ENCODE assay signal across 9 mouse cellular contexts in genomic region chr13:46534171-46534968, GRCm38 (mm10). TPM values are rescaled to one million over a fixed set of nuclear protein-coding genes. Genes with fewer than 3 reads are reported as not detected.
DNase-seq lines count a peak whose midpoint lies in the region; ATAC-seq and TF ChIP-seq lines count a peak whose summit lies in the region.
"Had no signal": no experiment of that assay in that cellular context is flagged by ENCODE, and none has a peak within 500 bp of the region (broad histone marks: within the 10 kb centered on the region; RNA-seq: fewer than 3 reads in every experiment).

No protein-coding gene starts in this region.

- no peak overlapping the region for H3K9ac ChIP-seq in kidney, embryonic 15.5 days
- H3K9ac ChIP-seq in forebrain, embryonic 14.5 days (ENCODE audit: low read length), result no peak overlapping the region
- H3K9ac ChIP-seq in limb, embryonic 13.5 days, result 0 out of 2 replicates have a peak overlapping the region, but pooled peaks have one; percentile 39

- no peaks in the 10 kb centered on the region for H3K27me3 ChIP-seq in kidney, embryonic 15.5 days
- H3K27me3 ChIP-seq in forebrain, embryonic 14.5 days (replicated peaks; ENCODE audit: control insufficient read depth, insufficient read depth, low read length), result no peaks in the 10 kb centered on the region; the same call in 1 of the 2 replicates
- no peaks in the 10 kb centered on the region for H3K27me3 ChIP-seq in limb, embryonic 13.5 days
- no peaks in the 10 kb centered on the region for H3K27me3 ChIP-seq in kidney, adult 2 months (replicated peaks; ENCODE audit: control insufficient read depth, insufficient read depth, low read length)
- H3K27me3 ChIP-seq: megakaryocyte, embryonic 14.5 days had no signal

- peak overlapping the region; percentile 37; the same call in 1 of the 2 replicates for H3K27ac ChIP-seq in kidney, embryonic 15.5 days
- peak overlapping the region; percentile 3; the same call in 1 of the 2 replicates for H3K27ac ChIP-seq in forebrain, embryonic 14.5 days (ENCODE audit: low read depth, low read length)
- H3K27ac ChIP-seq in limb, embryonic 13.5 days, result no peak overlapping the region
- H3K27ac ChIP-seq in kidney, adult 2 months (ENCODE audit: insufficient read depth, low read depth, low read length), result no peak overlapping the region

- peaks cover 22% of the 10 kb centered on the region for H3K4me1 ChIP-seq in kidney, embryonic 15.5 days
- peaks cover 17% of the 10 kb centered on the region; the same call in 1 of the 2 replicates for H3K4me1 ChIP-seq in forebrain, embryonic 14.5 days (ENCODE audit: control insufficient read depth, insufficient read depth, low read length)
- H3K4me1 ChIP-seq in limb, embryonic 13.5 days, result peaks cover 10% of the 10 kb centered on the region
- no peaks in the 10 kb centered on the region for H3K4me1 ChIP-seq in kidney, adult 2 months (ENCODE audit: control insufficient read depth, insufficient read depth, low read length)
- H3K4me1 ChIP-seq: megakaryocyte, embryonic 14.5 days had no signal

- peak overlapping the region; percentile 48 for H3K4me2 ChIP-seq in kidney, embryonic 15.5 days
- H3K4me2 ChIP-seq in forebrain, embryonic 14.5 days (ENCODE audit: low read length), result peak overlapping the region; percentile 35
- H3K4me2 ChIP-seq in limb, embryonic 13.5 days (replicated peaks), result peak overlapping the region; percentile 14; the same call in 1 of the 2 replicates

- no peak for DNase-seq in kidney, postnatal 10 days
- peak; percentile 76 for DNase-seq in forebrain, embryonic 14.5 days (ENCODE audit: low spot score)
- DNase-seq in retina, postnatal 1 day, result peak; percentile 89
- DNase-seq in adrenal gland, adult 8-10 months, result no peak
- DNase-seq in frontal cortex, adult 2 months (ENCODE audit: extremely low spot score in 1 of 2, low spot score in 1 of 2), result no peak
- DNase-seq in kidney, adult 2 months, result no peak

- peak; percentile 77 for ATAC-seq in kidney, embryonic 15.5 days (replicated peaks; ENCODE audit: low FRiP score)
- peak; percentile 76 for ATAC-seq in forebrain, embryonic 14.5 days
- peak; percentile 87 for ATAC-seq in limb, embryonic 13.5 days (ENCODE audit: low FRiP score, low read depth)

- H3K36me3 ChIP-seq in kidney, embryonic 15.5 days, result no peaks in the 10 kb centered on the region
- H3K36me3 ChIP-seq in forebrain, embryonic 14.5 days (ENCODE audit: control insufficient read depth, insufficient read depth, low read length), result no peaks in the 10 kb centered on the region
- no peaks in the 10 kb centered on the region for H3K36me3 ChIP-seq in limb, embryonic 13.5 days
- no peaks in the 10 kb centered on the region for H3K36me3 ChIP-seq in kidney, adult 2 months (ENCODE audit: control insufficient read depth, insufficient read depth, low read length)

- no peak for TF ChIP-seq POLR2A in kidney, adult 2 months (IDR thresholded peaks at IDR 0.05; ENCODE audit: low read depth, low read length)

- H3K4me3 ChIP-seq in kidney, embryonic 15.5 days (replicated peaks), result no peak overlapping the region
- H3K4me3 ChIP-seq in forebrain, embryonic 14.5 days (ENCODE audit: low read depth, low read length), result no peak overlapping the region
- no peak overlapping the region for H3K4me3 ChIP-seq in limb, embryonic 13.5 days
- H3K4me3 ChIP-seq in kidney, adult 2 months (ENCODE audit: insufficient read depth, low read depth, low read length), result no peak overlapping the region
- H3K4me3 ChIP-seq: megakaryocyte, embryonic 14.5 days had no signal

- 23% methylated on average over 11 of the region's 11 CpGs for WGBS in kidney, embryonic 15.5 days
- WGBS in forebrain, embryonic 14.5 days, result 3% methylated on average over 11 of the region's 11 CpGs
- WGBS in limb, embryonic 13.5 days, result 26% methylated on average over 11 of the region's 11 CpGs
- WGBS in kidney, adult 2 months, result 35% methylated on average over 11 of the region's 11 CpGs

- TF ChIP-seq CTCF in kidney, adult 2 months (conservative IDR thresholded peaks at IDR 0.05; ENCODE audit: insufficient read depth, insufficient read length, low read depth, low read length), result no peak

- no peaks in the 10 kb centered on the region for H3K9me3 ChIP-seq in kidney, embryonic 15.5 days (replicated peaks)
- H3K9me3 ChIP-seq in forebrain, embryonic 14.5 days (replicated peaks; ENCODE audit: control insufficient read depth, low read length), result no peaks in the 10 kb centered on the region
- no peaks in the 10 kb centered on the region for H3K9me3 ChIP-seq in limb, embryonic 13.5 days
- H3K9me3 ChIP-seq: megakaryocyte, embryonic 14.5 days had no signal

RNA-seq across cellular contexts. Expression of gene Cap2, which starts 32.7 kb away (rescaled TPM):
- polyA plus RNA-seq in kidney, embryonic 15.5 days (2015; fragmentation: Nextera tagmentation; extraction: Ambion mirVana), result 10.0 and 10.3 TPM in 2 replicates
- 15.1 and 15.2 TPM in 2 replicates for polyA plus RNA-seq in forebrain, embryonic 14.5 days (2014; fragmentation: Nextera tagmentation; extraction: Ambion mirVana)
- 18.8 and 21.0 TPM in 2 replicates for polyA plus RNA-seq in limb, embryonic 13.5 days (2015; fragmentation: Nextera tagmentation; extraction: Ambion mirVana)
- total RNA-seq in adrenal gland, adult 8-10 months (2022), result 1 to 10 TPM; 3.9 to 6.2 (median 4.7) TPM
- 149 and 159 TPM in 2 replicates for polyA plus RNA-seq in frontal cortex, adult 2 months (2012; rRNA removed)
- polyA plus RNA-seq in kidney, adult 2 months (2012; rRNA removed), result 1.7 and 3.2 TPM in 2 replicates

Comparison
In these comparisons a context has a peak if more than half of its experiments do, and no peak if none do; other contexts are left out.
1. H3K27ac ChIP-seq: peak in kidney, embryonic 15.5 days (single experiment) and forebrain, embryonic 14.5 days (single experiment); none in limb, embryonic 13.5 days (single experiment) and kidney, adult 2 months (single experiment).
2. DNase-seq: peak in forebrain, embryonic 14.5 days (single experiment) and retina, postnatal 1 day (single experiment); none in kidney, postnatal 10 days (single experiment), adrenal gland, adult 8-10 months (single experiment), frontal cortex, adult 2 months (0 of 2) and kidney, adult 2 months (single experiment).
3. Peak in every context shown above with its lines, with median percentiles within 50 percentile points of each other: ATAC-seq and H3K4me2 ChIP-seq.